Mouse (Mus musculus) hindbrain, embryonic 15.5 days (tissue): ENCODE data around the gene Irf7. TPM values are rescaled to one million over a fixed set of nuclear protein-coding genes. Genes with fewer than 3 reads are reported as not detected.

Experiments
- ATAC-seq: fragments of 200-750 bp; cut with Nextera tagmentation; 2 replicates; pipeline ENCODE4 v1.8.0; 2017; ENCODE audit warnings: low read depth, moderate number of reproducible peaks, moderate TSS enrichment; ENCODE audit not compliant: low FRiP score
- H3K27ac ChIP-seq: fragments of 300-500 bp; sonication (generic); replicated peaks from 2 replicates; pipeline ENCODE4 v1.5.1; 2015; ENCODE audit warnings: mild to moderate bottlenecking, inconsistent platforms
- H3K27me3 ChIP-seq: fragments of 300-500 bp; sonication (generic); 2 replicates; pipeline ENCODE4 v1.6.1; 2015; ENCODE audit warnings: control low read depth, inconsistent platforms
- H3K36me3 ChIP-seq: fragments of 300-500 bp; sonication (generic); 2 replicates; pipeline ENCODE4 v1.6.1; 2015; ENCODE audit warnings: control low read depth, inconsistent platforms
- H3K4me1 ChIP-seq: fragments of 300-500 bp; sonication (generic); replicated peaks from 2 replicates; pipeline ENCODE4 v1.6.1; 2015; ENCODE audit warnings: control low read depth, inconsistent platforms
- H3K4me2 ChIP-seq: fragments of 300-500 bp; sonication (generic); 2 replicates; pipeline ENCODE4 v1.6.1; 2015; ENCODE audit warnings: moderate library complexity, mild to moderate bottlenecking, inconsistent platforms
- H3K4me3 ChIP-seq: fragments of 300-500 bp; sonication (generic); 2 replicates; pipeline ENCODE4 v1.5.1; 2015; ENCODE audit warnings: mild to moderate bottlenecking, inconsistent platforms
- H3K9ac ChIP-seq: fragments of 300-500 bp; sonication (generic); 2 replicates; pipeline ENCODE4 v1.6.1; 2015; ENCODE audit warnings: inconsistent platforms
- H3K9me3 ChIP-seq: fragments of 300-500 bp; sonication (generic); 2 replicates; pipeline ENCODE4 v1.6.1; 2016; ENCODE audit warnings: control low read depth, inconsistent platforms
- WGBS: fragments of 180-500 bp; shearing (Covaris S2); methylation state at CpG from one replicate; pipeline ENCODE4 v1.1.7; 2015; 5-methylcytosine and 5-hydroxymethylcytosine counted together
- polyA plus RNA-seq: library from polyadenylated mRNA; unstranded; fragments of >200 nt; fragmentation: Nextera tagmentation; extraction: Ambion mirVana; gene quantifications from 2 replicates; pipeline ENCODE4 v1.2.1, GENCODE M21; 2015

The Irf7 gene
- polyA plus RNA-seq, 1 experiment from 2014 or later, result 1.5 TPM

GRCm38 (mm10) chr7:141228279-141229067 is 37.8 kb downstream of the Irf7 start, which contains the start of gene Phrf1:
Gene Phrf1, plus strand, starts transcription at chr7:141228784.
- under 1% methylated on average over 75 of the region's 76 CpGs for WGBS
- Histone ChIP-seq H3K27me3 (no peaks in the 10 kb centered on the region), H3K4me2 (peak within 1 kb of the TSS; percentile 95), H3K36me3 (peaks cover 25% of the 10 kb centered on the region), H3K27ac (peak within 1 kb of the TSS; percentile 96), H3K4me3 (peak within 1 kb of the TSS; percentile 94), H3K9ac (peak within 1 kb of the TSS; percentile 94), H3K4me1 (peaks cover 26% of the 10 kb centered on the region), H3K9me3 (no peaks in the 10 kb centered on the region)
- peak; percentile 95 for ATAC-seq

- Histone ChIP-seq H3K36me3 (peaks cover 19% of the 10 kb centered on the region), H3K4me3 (peak overlapping the region; percentile 94), H3K9ac (no peak overlapping the region), H3K27me3 (no peaks in the 10 kb centered on the region), H3K27ac (peak overlapping the region; percentile 96; the same call in 1 of the 2 replicates), H3K4me2 (peak overlapping the region; percentile 95), H3K4me1 (peaks cover 27% of the 10 kb centered on the region), H3K9me3 (no peaks in the 10 kb centered on the region)
- 81% methylated on average over 4 of the region's 4 CpGs for WGBS
- ATAC-seq, result peak; percentile 31; the same call in 1 of the 2 replicates
Observed at GRCm38 (mm10) chr7:141227796-141228195, 38.5 kb downstream of the Irf7 start.

DNA sequence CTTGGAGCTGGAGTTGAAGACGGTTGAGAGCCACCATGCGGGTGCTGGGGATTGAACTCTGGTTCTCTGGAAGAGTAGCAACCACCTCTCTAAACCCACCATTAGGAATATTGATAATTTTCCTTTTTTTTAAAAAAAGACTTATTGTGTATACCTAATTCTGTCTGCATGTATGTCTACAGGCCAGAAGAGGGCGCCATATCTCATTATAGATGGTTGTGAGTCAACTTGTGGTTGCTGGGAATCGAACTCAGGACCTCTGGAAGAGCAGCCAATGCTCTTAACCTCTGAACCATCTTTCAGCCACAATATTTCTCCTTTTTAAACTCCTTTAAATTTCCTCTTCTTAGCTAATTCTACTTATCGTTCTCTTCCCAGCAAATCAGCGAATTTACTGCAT is 39.7 kb downstream of the Irf7 start:
- 84% methylated on average over 6 of the region's 6 CpGs for WGBS
- no peak for ATAC-seq
- H3K9me3 ChIP-seq, result no peaks in the 10 kb centered on the region
- H3K4me3 ChIP-seq, result no peak overlapping the region
- H3K4me1 ChIP-seq, result peaks cover 39% of the 10 kb centered on the region
- peaks cover 8% of the 10 kb centered on the region; the same call in 1 of the 2 replicates for H3K36me3 ChIP-seq
- H3K9ac ChIP-seq, result no peak overlapping the region
- H3K4me2 ChIP-seq, result no peak overlapping the region
- H3K27me3 ChIP-seq, result no peaks in the 10 kb centered on the region
- H3K27ac ChIP-seq, result no peak overlapping the region

DNA sequence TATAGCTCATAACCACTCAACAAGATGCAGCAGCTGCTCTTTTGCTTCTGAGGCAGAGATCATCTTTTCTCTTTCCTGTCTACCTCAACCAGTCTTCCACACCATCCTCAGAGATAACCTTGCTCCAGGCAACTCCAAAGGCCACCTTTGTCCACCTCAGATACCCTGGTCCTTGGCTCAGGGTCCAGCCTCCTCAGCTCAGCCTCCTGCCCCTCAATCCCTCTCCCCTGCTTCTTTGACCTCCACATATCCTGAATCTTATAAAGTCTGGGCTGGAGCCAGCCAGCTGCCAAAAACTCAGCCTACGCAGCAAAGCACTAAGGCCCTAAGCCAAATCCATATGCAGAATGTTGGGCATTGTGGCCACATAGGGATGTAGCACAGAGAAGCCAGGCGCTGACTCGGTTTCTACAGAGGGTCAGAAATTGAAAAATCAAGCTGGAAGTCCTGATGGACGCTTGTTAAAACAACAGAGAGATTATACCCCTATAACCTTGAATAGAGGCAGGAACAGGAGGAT is 43.5 kb downstream of the Irf7 start:
- H3K27me3 ChIP-seq, result no peaks in the 10 kb centered on the region
- WGBS, result 87% methylated on average over 4 of the region's 4 CpGs
- H3K27ac ChIP-seq, result peak overlapping the region; percentile 72
- H3K4me2 ChIP-seq, result peak overlapping the region; percentile 76; the same call in 1 of the 2 replicates
- no peaks in the 10 kb centered on the region for H3K9me3 ChIP-seq
- H3K4me1 ChIP-seq, result peaks cover 22% of the 10 kb centered on the region
- no peak overlapping the region for H3K4me3 ChIP-seq
- H3K36me3 ChIP-seq, result no peaks in the 10 kb centered on the region
- ATAC-seq, result no peak
- H3K9ac ChIP-seq, result no peak overlapping the region

- Histone ChIP-seq H3K4me3 (peak overlapping the region; percentile 42), H3K9ac (peak overlapping the region; percentile 47), H3K27ac (peak overlapping the region; percentile 72), H3K4me2 (peak overlapping the region; percentile 76), H3K36me3 (no peaks in the 10 kb centered on the region), H3K27me3 (no peaks in the 10 kb centered on the region), H3K9me3 (no peaks in the 10 kb centered on the region), H3K4me1 (peaks cover 23% of the 10 kb centered on the region)
- no peak for ATAC-seq
- 3% methylated on average over 8 of the region's 8 CpGs for WGBS
Observed at GRCm38 (mm10) chr7:141222126-141222467, 44.2 kb downstream of the Irf7 start.

- 3% methylated on average over 44 of the region's 44 CpGs for WGBS
- H3K27ac ChIP-seq, result peak overlapping the region; percentile 72
Observed at GRCm38 (mm10) chr7:141221249-141222125, 44.8 kb downstream of the Irf7 start.

DNA sequence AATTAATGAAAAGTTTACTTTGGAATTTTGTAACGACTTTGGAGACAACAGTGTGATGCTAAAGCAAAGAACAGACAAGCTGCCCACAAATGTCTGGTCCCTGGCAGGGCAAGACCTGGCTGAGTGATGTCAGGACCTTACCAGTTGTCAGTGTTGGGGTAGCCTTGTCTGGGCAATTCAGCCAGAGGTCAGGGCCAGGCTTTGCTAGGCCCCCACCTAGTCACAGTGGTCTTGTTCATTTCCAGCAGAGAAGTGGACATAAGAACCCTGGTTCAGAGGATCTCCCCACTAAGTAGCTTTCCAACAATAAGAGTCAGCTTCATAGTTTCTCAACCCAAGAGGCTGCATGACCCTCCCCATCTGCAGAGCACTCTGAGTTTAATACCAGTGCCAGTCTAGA is 45.9 kb downstream of the Irf7 start:
- H3K9ac ChIP-seq, result no peak overlapping the region
- H3K27ac ChIP-seq, result no peak overlapping the region
- 86% methylated on average over 1 of the region's 1 CpGs for WGBS
- no peaks in the 10 kb centered on the region for H3K36me3 ChIP-seq
- H3K4me3 ChIP-seq, result no peak overlapping the region
- H3K4me2 ChIP-seq, result peak overlapping the region; percentile 76; the same call in 1 of the 2 replicates
- peaks cover 35% of the 10 kb centered on the region for H3K4me1 ChIP-seq
- H3K9me3 ChIP-seq, result no peaks in the 10 kb centered on the region
- no peaks in the 10 kb centered on the region for H3K27me3 ChIP-seq
- ATAC-seq, result no peak

More at GRCm38 (mm10) chr7:141221249-141222125, 44.8 kb downstream of the Irf7 start:
- H3K9ac ChIP-seq, result peak overlapping the region; percentile 47
- peaks cover 30% of the 10 kb centered on the region for H3K4me1 ChIP-seq
- ATAC-seq, result peak; percentile 97
- H3K4me3 ChIP-seq, result peak overlapping the region; percentile 42
- H3K4me2 ChIP-seq, result peak overlapping the region; percentile 76
- no peaks in the 10 kb centered on the region for H3K9me3 ChIP-seq
- no peaks in the 10 kb centered on the region for H3K27me3 ChIP-seq
- H3K36me3 ChIP-seq, result no peaks in the 10 kb centered on the region

DNA sequence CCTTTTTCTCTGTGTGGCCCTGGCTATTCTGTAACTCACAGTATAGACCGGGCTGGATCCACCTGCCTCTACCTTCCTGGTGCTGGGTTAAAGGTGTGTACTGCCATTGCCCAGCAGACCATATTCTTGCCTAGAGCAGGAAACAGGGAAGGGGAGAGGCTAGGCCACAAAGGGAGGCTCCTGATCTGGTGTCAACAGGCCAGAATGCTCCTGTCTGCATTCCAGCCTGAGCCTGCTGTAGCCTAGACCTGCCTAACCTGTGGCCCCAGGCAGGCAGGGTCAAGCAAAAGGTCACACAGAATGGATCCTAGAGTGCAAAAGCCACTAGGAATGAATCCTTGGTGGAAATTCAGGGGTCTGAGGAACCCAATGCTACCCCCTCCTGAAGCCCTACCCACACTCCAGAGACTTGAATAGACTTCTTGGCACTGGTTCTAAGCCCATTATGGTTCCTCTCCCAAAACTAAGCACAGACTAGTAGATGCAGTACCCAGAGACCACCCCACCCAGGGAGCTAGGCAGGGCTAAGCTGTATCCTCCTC is 46.7 kb downstream of the Irf7 start:
- H3K27ac ChIP-seq, result no peak overlapping the region
- no peaks in the 10 kb centered on the region for H3K9me3 ChIP-seq
- no peaks in the 10 kb centered on the region for H3K27me3 ChIP-seq
- no peak overlapping the region for H3K4me2 ChIP-seq
- WGBS, result 83% methylated on average over 1 of the region's 1 CpGs
- no peak for ATAC-seq
- H3K4me1 ChIP-seq, result peaks cover 41% of the 10 kb centered on the region
- H3K9ac ChIP-seq, result no peak overlapping the region
- no peaks in the 10 kb centered on the region for H3K36me3 ChIP-seq
- no peak overlapping the region for H3K4me3 ChIP-seq

GRCm38 (mm10) chr7:141218557-141219133 is 47.6 kb downstream of the Irf7 start:
- H3K4me1 ChIP-seq, result peaks cover 41% of the 10 kb centered on the region

DNA sequence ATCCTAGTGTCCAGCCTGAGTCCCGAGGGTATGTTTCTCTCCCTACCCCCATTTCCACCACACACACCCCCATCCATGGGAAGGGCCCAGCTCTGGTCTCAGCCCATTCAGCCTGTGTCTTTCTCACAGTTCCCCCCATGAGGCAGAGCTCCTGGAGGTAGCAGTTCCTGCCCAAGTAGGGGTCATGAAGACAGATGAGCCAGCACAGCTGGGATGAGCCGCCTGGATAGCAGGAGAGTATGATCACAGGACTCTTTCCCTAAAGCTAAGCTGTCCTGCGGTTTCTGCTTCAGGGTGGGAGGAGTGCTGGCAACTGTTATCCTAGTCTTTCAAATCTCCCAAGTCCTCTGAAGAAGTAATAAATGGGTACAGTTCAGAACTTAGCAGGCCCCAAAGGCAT is 48.1 kb downstream of the Irf7 start:
- no peak for ATAC-seq
- WGBS, result 81% methylated on average over 3 of the region's 3 CpGs
- Histone ChIP-seq H3K27me3 (no peaks in the 10 kb centered on the region), H3K9ac (no peak overlapping the region), H3K27ac (no peak overlapping the region), H3K9me3 (no peaks in the 10 kb centered on the region), H3K4me2 (no peak overlapping the region), H3K36me3 (no peaks in the 10 kb centered on the region), H3K4me1 (peaks cover 41% of the 10 kb centered on the region), H3K4me3 (no peak overlapping the region)

More at GRCm38 (mm10) chr7:141218557-141219133, 47.6 kb downstream of the Irf7 start:
- ATAC-seq, result no peak
- Histone ChIP-seq H3K9me3 (no peaks in the 10 kb centered on the region), H3K4me2 (no peak overlapping the region), H3K9ac (no peak overlapping the region), H3K27ac (no peak overlapping the region), H3K27me3 (no peaks in the 10 kb centered on the region), H3K4me3 (no peak overlapping the region), H3K36me3 (no peaks in the 10 kb centered on the region)
- 93% methylated on average over 5 of the region's 5 CpGs for WGBS

DNA sequence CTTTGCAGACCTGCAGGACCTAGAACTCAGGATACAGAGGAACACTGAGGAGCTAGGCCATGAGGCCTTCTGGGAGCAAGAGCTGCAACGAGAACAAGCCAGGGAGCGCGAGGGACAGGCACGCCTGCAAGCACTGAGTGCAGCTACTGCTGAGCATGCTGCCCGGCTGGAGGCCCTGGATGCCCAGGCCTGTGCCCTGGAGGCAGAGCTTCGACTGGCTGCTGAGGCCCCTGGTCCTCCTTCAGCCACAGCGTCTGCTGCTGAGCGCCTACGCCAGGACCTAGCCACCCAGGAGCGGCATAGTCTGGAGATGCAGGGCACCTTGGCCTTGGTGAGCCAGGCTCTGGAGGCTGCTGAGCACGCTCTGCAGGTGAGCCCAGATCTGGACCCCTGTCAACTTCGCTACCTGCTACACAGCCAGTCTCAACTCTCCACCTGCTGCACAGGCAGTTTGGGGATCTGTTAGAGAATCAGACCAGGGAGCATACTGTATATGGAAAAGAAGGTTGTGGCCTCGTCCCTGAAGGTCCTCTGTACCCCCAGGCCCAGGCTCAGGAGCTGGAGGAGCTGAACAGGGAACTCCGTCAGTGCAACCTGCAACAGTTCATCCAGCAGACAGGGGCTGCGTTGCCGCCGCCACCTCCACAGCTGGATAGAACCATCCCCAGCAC is 48.8 kb downstream of the Irf7 start:
- Histone ChIP-seq H3K9ac (no peak overlapping the region), H3K4me1 (peaks cover 37% of the 10 kb centered on the region), H3K9me3 (no peaks in the 10 kb centered on the region), H3K4me3 (no peak overlapping the region), H3K27ac (no peak overlapping the region), H3K27me3 (no peaks in the 10 kb centered on the region), H3K36me3 (no peaks in the 10 kb centered on the region), H3K4me2 (no peak overlapping the region)
- ATAC-seq, result no peak
- WGBS, result 90% methylated on average over 17 of the region's 17 CpGs
